Mouse (Mus musculus) B cell, adult 67 days (primary cell): ENCODE measurements around the gene 5430427O19Rik. TPM values are rescaled to one million over a fixed set of nuclear protein-coding genes. Genes with fewer than 3 reads are reported as not detected.

Source experiments
- total RNA-seq, 2 experiments: library from RNA; stranded (reverse); gene quantifications; 4 replicates each; pipeline ENCODE4 v1.2.4; 2023

Gene 5430427O19Rik
- 10 to 100 TPM; 20.3 to 24.7 TPM for total RNA-seq

DNA sequence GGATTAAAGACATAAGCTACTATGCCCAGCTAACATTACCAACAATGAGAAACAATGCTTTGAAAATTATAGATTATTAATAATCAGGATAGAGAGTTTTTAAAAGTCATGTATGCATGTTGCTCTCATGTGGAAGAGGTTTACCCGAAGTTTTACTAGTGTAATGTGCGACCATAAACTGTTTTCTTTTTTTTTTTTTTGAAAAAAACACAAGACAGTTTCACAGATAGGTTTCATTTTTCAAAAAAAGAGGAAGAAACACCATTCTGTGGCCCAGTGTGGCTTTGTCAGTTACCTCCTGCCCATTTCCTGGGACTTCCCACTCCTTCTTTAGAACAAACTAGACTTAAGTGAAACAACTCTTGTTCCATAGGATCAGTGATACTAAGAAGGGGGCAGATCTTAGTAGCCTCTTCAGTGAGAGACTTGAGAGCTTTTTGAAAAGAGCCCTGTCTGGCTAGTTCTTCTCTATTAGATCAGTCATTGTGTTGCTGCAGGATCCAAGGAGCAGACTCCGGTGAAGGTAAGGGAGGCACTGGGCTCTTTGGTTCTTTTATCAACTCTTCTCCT is at the start of gene 5430427O19Rik:
TSS of gene 5430427O19Rik (plus strand) at position 441 of the 570 bp plus-strand sequence.

Other genes starting within 250 kb of the 5430427O19Rik start
- 1 to 10 TPM; 5.6 to 6.1 TPM for gene Gk, start 93.5 kb upstream of the 5430427O19Rik start, total RNA-seq
- not detected for gene Samt3, start 173.8 kb downstream of the 5430427O19Rik start, total RNA-seq